Mouse (Mus musculus) ES-Bruce4 (cell line): ENCODE measurements around the gene Asgr1.

ENCODE experiments used
- CTCF ChIP-seq: IDR thresholded peaks from one replicate; pipeline ENCODE4 v1.8.1; 2011; ENCODE audit warnings: low read depth, low read length
- POLR2A ChIP-seq: IDR thresholded peaks from one replicate; pipeline ENCODE4 v1.8.1; 2011; ENCODE audit warnings: low read length; ENCODE audit not compliant: insufficient read depth

DNA sequence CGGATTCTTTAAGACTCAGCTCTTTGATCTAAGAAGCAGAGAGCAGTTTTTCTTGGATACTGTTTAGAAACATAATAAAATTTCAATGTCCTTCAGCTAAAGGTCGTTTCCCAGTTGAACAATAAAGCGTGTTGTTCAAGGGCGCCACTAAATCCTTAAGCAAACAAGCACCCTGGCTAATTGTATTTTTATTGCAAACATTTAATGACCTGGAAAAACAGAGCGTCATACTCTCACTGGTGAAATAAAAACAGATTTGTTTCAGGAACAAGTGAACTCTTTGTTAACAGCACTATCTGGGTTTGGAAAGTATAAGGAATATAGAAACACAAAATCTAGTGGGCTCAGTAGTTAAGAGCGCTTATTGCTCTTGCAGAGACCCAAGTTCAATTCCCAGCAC, 16.2 kb downstream of the Asgr1 start:
- no peak for TF ChIP-seq POLR2A
- TF ChIP-seq CTCF: no peak
